Mouse (Mus musculus): Measurements from ENCODE around the gene Scmh1.

GRCm38 (mm10) chr4:120404778-120405143 lies 320 bp upstream of the Scmh1 start:
- no peak for TF ChIP-seq EP300 (IDR thresholded peaks at IDR 0.05; ENCODE audit: low read depth in 1 of 2, low read length in 2 of 2)
- TF ChIP-seq CTCF (IDR thresholded peaks at IDR 0.05 in 2 of 3, conservative IDR thresholded peaks at IDR 0.05 in 1 of 3; ENCODE audit: control insufficient read depth in 1 of 3, insufficient read depth in 1 of 3, low read depth in 2 of 3, low read length in 3 of 3, poor library complexity in 1 of 3, severe bottlenecking in 1 of 3): no peak
- TF ChIP-seq MEF2A (IDR thresholded peaks at IDR 0.05; ENCODE audit: extremely low read depth, insufficient replicate concordance, low read depth, low read length, poor library complexity, severe bottlenecking): no peak
- no peak for TF ChIP-seq ELF1 (IDR thresholded peaks at IDR 0.05; ENCODE audit: low read depth, low read length)
- TF ChIP-seq SMC3 (IDR thresholded peaks at IDR 0.05; ENCODE audit: low read depth, low read length): no peak
- no peak for TF ChIP-seq NELFE (IDR thresholded peaks at IDR 0.05; ENCODE audit: low read depth, low read length)
- peak; percentile 94 for TF ChIP-seq ZNF384 (IDR thresholded peaks at IDR 0.05; ENCODE audit: low read depth, low read length)
- TF ChIP-seq ZC3H11A (IDR thresholded peaks at IDR 0.05; ENCODE audit: low read depth, low read length): no peak
- no peak for TF ChIP-seq POLR2A (IDR thresholded peaks at IDR 0.05; ENCODE audit: control insufficient read depth in 1 of 2, insufficient read depth in 1 of 2, low read depth in 1 of 2, low read length in 2 of 2, poor library complexity in 1 of 2)
- TF ChIP-seq ZMIZ1 (IDR thresholded peaks at IDR 0.05; ENCODE audit: low read depth, low read length): no peak
- TF ChIP-seq MXI1 (IDR thresholded peaks at IDR 0.05; ENCODE audit: low read depth, low read length): no peak

Data from MEL (cell line).